Mouse (Mus musculus) hematopoietic multipotent progenitor cell, adult 10-12 weeks (in vitro differentiated cells): Measurements from ENCODE around the gene Srgap1. TPM values are rescaled to one million over a fixed set of nuclear protein-coding genes. Genes with fewer than 3 reads are reported as not detected.

ENCODE experiments used
- polyA plus RNA-seq: library from polyadenylated mRNA; stranded (reverse); fragments of >175 nt; gene quantifications from 2 replicates; pipeline ENCODE4 v1.2.3, GENCODE M21; 2012; ENCODE audit warnings: low replicate concordance

Gene Srgap1
- polyA plus RNA-seq: 0.02 and 0.03 TPM in 2 replicates

GRCm38 (mm10) chr10:122046904-122047726, at the start of gene Srgap1:
Srgap1 (minus strand) TSS chr10:122047315.

GRCm38 (mm10) chr10:121739548-121740505, 307.3 kb downstream of the Srgap1 start, which contains the start of gene BC048403:
BC048403 (plus strand) TSS chr10:121739937.

Other genes with a start within 250 kb of the Srgap1 start
- gene Rxylt1, start 50.1 kb upstream of the Srgap1 start, polyA plus RNA-seq: 11.2 and 17.5 TPM in 2 replicates